Mouse (Mus musculus) kidney, adult 2 months (tissue): ENCODE measurements around the gene Anks6.
A peak's percentile ranks its signal among the peaks of the same experiment; 100 is the strongest.

Experiments
- CTCF ChIP-seq: fragments of 200-500 bp; conservative IDR thresholded peaks from 2 replicates; pipeline ENCODE4 v1.5.1; 2011; ENCODE audit warnings: low read depth, mild to moderate bottlenecking, control low read depth, low read length, moderate library complexity, mixed read lengths; ENCODE audit not compliant: insufficient read depth, insufficient read length
- POLR2A ChIP-seq: fragments of 200-500 bp; IDR thresholded peaks from one replicate; pipeline ENCODE4 v1.6.1; 2011; ENCODE audit warnings: low read depth, low read length, control low read depth

GRCm38 (mm10) chr4:46989842-46990241, 67.4 kb downstream of the Anks6 start:
- TF ChIP-seq CTCF (peak; percentile 58), POLR2A (no peak)
